Mouse (Mus musculus) kidney, postnatal 14 days (tissue): ENCODE measurements around the gene Trpv2.

Experiments used
- DNase-seq: peaks from one replicate; pipeline ENCODE4 v3.0.0; 2022; ENCODE audit warnings: mixed read lengths

The Trpv2 gene

DNA sequence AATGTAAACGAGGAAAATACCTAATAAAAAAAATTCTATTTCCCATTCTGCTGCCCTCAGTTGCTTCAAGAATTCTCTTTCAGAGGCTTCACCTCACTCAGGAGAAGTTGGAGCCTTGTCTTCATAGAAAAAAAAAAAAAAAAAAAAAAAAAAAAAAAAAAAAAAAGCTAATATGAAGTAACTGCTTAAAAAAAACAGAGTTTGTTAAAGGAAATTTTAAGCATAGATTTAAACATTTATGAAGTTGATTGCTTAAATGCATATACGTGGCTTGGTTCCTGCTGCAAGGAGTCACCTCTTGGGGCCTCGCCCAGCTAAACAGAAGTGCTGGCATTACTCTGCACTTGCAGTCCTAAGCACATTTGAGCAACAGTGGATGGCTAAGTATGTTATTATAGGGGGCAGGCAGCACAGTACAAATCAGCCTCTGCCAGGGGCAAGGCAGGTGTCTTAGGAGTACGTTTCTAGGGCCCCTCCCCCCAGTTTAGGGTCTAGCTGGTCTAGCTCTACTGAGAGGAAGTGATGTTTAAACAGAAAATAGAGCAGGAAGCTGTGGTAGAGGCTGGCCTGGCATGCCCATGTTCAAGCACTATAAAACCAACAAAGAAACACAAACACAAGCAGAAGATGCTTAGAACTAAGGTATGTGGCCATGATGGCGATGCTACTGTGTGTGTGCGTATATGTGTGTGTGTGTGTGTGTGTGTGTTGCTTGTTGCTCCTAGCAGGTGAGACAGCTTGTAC is at the start of gene Trpv2:
Gene Trpv2, plus strand, starts transcription at position 528 of the 744 bp plus-strand sequence.
- no peak for DNase-seq

DNA sequence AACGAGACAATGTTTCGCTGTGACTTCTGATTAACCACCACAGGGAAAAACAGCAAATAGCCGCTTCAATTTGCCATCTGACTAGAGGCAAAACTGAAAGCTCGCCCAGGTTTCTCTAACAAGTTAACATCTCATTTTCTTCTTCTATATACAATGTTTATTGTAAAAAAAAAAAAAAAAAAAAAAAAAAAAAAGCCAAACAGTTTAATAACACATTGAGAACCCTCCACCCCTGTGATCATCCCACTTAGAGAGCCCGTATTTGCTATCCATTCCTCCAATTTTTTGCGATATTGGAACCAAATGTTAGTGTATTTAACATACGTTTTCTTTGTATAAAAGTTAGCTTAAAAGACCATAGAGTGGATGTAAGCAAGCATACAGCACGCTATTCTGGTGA is 37.2 kb upstream of the Trpv2 start:
- no peak for DNase-seq

DNA sequence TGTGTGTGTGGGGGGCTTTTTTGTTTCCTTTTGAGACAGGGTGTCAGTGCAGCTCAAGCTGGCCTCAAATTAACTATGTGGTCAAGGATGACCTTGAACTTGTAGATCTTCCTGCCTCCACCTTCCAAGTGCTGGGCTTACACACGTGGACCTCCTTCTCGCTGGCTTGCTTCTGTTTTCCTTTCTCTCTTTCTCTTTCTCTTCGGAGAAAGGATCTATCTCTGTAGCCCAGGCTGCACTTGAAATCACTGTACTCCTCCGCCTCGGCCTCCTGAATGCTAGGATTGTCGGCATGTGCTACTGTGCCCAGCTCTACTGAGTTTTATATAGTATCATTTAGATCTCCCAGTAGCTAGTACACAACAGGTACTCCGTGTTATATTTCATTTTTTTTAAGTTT is 36.7 kb upstream of the Trpv2 start:
- DNase-seq = no peak

DNA sequence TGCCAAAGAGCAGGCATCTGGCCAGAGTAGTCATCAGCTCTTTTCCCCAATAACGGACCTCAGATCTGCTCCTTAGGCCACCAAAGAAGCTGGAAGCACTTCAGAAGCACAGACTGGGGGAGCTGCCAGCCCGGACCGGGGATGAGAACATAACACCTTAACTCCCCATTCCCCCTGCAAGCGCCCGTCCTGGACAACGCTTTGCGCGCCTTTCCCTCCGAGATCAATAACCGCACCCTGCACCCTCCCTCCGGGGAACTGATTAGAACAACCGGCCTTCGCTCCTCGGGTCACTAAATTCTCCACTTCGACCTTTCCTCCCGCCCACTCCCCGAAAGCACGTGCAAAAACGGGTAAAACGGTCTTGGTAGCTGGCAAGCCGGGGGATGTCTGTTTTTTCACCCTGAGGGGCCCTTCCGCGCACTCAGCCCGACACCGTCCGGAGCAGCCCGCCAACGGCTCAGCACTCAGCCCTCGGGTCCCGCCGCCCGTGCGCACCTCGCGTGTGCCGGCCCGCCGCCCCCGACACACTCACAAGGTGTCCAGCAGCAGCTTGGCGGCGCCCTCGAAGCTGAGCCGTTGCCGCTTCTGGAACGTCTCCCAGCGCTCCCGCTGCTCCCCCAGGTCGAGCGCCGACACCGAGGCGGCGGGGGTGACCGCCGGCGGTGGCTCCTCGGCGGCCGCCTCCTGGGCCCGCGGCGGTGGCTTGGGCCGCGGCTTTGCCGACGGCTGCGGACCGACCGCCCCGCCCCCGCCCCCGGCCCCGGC is 35.8 kb upstream of the Trpv2 start:
- peak; percentile 68 for DNase-seq

DNA sequence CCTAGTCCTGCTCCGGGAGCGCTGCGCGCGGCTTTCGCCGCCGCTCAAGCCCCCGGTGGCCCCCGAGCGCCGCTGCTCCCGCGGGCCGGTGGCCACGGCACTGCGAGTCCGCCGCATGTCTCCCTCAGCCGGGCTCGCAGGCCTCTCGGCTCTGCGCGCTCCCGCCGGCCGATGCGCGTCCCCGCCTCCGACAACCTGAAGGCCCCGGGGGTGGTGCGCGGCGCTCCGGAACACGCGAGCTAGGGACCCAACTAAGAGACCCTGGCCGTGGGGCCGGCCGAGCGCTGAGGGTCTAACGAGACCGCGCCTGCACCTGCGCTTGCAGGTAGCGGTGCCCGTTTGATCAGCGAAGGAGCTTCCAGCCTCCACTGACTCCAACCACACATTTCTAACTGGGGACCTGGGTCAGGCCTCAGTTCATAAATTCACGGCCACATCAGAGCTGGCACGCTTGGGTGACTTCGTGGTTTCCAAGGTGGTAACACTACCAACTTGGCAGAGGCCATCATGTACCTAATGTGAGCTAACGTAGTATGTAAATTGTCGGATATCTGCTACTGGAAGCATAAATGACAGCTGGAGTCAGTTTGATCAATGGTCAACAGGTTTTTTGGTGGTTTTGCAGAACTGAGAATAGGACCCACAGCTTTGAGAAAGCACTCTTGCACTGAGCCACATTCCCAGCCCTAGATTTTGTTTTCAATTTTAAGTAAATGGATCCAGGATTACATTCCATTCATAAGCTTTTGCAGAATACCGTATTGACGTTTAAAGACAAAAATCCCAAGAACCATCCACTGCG is 35.0 kb upstream of the Trpv2 start, which contains the start of gene Cenpv:
Gene Cenpv, minus strand, starts transcription at position 173 of the 802 bp plus-strand sequence.
- DNase-seq = peak; percentile 85

DNA sequence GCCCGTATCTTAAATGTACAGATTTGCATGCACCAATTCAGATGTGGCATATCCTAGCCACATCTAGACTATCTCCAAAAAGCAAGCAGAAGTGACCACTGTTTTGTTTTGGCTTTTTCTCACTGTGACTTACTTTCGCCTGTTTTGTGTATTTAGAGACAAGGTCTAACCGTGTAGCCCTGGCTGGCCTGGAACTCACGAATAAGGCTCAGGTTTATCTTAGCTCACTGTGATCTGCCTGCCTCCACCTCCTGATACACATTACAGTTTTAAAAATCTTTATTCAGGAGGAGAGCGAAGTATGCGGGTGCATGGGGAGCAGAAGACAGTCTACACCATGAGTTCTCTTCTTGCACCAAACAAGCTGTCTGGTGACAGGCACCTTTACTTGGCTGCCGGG is 34.1 kb upstream of the Trpv2 start:
- no peak for DNase-seq

DNA sequence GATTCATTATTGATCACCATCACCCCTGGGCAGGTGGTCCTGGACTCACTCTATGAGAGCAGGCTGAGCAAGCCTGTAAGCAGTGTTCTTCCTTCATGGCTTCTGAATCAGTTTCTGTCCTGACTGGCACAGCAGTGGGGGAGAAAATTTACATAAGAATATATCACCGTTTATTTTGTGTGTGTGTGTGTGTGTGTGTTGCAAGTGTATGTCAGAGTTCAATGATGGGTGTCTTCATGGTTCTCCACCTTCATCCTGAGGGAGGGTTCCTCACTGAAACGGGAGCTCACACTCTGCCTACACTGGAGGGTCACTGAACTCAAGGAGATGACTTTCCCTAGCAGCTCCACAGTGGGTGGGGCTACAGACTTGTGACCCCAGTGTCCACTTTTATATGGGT is 33.3 kb upstream of the Trpv2 start:
- no peak for DNase-seq

DNA sequence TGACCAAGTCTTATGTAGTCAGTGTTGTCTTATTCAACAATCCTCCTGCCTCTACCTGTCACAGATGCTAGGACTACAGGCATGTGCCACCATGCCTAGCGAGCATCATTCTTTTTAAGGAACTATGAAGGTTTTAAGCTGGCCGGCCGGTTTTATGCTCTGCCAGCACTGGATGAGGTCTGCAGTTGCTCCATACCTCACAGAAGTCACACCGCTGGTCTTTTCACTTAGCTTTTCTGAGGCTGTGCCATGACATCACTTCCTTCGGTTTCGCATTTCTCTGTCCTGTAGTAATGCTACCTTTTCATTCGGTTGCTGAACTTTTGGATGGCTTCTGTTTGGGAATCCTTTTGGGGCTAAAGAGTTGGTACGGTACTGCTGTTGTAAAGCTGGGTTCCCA is 32.7 kb upstream of the Trpv2 start:
- no peak for DNase-seq

DNA sequence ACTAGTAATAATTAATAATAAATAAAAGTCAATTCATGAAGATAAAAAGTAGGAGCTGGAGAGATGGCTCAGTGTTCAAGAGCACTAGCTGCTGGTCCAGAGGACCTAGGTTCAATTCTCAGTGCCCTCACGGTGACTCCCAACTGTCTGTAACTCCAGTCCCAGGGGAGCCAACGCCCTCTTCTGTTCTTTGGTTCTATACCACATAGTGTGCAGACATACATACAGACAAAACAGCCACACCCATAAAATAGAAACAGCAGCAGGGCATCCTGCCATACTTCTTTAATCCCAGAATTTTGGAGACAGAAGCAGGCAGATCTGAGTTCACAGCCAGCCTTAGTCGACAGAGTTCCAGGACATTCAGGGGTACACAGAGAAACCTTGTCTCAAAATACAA is 30.3 kb upstream of the Trpv2 start:
- no peak for DNase-seq

DNA sequence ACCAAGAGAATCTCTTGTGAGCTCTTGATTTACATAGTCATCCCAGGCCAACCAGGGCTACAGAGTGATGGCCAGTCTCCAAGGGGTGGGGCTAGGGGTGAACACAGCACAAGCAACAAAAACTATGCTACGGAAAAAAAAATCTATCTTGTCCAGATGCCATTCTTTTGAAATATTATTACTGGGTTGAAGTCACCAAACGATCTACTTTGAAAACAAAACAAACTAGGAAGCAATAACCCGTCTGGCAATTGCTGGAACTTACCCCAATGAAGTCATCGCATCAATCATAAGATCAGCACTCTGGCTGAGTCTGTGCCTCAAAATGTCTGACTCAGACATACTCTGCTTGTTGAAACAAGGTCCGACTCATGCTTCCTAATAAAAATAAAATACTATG is 24.5 kb upstream of the Trpv2 start:
- peak; percentile 83 for DNase-seq

DNA sequence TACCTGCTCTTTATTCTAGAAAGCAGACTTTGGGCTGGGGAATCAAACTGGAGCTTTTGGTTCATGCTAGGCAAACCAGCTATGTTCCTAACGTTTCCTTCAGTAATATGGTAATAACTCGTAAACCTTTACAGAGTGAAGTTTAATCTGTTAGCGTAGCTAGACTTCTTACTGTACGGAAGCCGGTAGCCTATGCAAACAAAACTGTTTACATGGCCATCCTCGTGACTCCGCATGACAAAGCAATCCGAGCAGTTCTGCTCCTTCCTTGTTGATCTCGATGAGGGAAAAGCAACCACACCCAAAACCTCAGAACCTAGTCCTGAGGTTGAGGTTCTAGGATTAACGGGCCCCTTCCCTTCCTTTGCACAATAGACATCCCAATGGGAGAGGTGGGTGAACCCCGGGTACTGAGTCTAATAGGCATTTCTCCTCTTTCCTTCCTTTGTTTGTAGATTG is 24.0 kb upstream of the Trpv2 start:
- peak; percentile 66 for DNase-seq

DNA sequence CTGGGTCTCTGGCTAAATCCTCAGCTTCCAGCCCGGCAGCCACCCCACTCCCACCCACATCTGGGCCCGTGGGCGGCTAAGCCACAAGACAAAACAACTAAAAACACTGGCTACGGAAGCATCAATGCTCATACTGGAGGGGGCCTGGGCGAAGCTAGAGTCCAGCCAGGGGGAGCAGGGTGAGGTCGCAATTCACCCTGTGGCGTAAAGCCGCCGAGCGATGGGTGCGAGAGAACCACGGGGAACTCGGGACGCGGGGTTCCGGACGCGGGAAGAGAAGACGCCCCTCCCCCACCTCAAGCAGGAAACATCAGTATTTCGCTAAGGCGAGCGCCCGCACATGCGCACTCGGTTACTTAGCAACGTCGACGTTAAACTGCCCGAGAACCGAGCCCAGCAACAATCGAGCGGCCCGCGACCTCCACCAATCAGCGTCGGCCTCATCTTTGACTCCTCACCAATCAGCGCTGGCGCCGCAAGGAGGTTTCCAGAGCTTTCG is 23.5 kb upstream of the Trpv2 start, which contains the start of gene Ubb:
Gene Ubb, plus strand, starts transcription at position 445 of the 499 bp plus-strand sequence.
- peak; percentile 100 for DNase-seq

DNA sequence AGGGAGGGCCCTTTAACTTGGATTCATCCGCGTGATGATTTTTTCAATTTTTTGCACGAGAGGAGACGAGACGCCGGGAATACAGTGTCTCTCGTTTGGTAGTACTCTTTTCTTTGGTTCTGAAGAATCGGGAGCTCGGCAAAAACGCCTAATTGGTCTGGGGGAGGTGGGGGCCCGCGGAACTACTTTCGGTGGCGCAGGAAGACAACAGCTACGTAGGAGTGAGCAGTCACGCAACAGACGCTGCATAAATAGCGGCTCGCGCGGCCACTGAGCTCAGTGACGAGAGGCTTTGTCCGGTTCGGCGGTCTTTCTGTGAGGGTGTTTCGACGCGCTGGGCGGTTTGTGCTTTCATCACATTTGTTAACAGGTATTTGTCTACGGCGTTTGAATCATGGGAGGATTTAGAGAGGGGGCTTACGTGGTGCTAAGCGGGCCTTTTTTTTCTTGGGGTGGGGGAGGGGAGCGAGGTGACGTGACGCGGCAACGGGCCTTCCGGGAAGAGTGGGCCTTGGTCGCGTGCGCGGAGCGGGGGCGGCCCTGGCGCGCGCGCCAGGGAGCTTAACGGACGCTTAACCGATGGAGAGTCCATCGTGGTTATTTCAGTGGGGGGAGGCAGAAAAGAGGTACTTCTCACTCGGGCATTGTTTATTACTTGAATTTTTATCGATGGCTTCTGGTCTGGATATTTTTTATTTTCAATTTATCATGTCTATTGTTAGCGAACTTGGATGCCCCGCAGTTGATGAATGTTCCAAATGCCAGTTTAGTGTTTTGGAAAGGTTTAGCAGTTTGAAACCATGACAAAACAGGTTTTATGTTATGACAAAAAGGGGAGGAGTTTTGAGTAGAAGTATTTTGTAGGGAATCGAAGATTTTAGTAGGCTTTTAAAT is 22.8 kb upstream of the Trpv2 start:
- peak; percentile 94 for DNase-seq

DNA sequence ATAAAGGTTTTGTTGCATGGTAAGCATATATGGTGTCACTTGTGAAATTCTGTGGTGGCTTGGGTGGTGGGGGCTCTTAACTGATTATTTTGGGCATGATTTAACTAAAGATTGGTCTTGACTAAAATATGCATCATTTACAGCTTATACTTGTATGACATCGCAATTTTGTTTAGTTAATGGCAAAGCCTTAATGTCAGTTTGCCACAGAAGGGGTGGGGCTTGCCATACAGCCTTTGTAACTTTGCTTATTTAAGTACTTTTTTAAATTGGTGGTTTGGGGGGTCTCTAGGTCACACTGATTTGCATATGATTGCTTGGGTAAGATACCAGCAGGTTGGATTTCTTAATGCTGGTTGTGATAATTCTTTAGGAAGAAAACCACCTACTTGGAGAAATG is 21.1 kb upstream of the Trpv2 start:
- DNase-seq = no peak

DNA sequence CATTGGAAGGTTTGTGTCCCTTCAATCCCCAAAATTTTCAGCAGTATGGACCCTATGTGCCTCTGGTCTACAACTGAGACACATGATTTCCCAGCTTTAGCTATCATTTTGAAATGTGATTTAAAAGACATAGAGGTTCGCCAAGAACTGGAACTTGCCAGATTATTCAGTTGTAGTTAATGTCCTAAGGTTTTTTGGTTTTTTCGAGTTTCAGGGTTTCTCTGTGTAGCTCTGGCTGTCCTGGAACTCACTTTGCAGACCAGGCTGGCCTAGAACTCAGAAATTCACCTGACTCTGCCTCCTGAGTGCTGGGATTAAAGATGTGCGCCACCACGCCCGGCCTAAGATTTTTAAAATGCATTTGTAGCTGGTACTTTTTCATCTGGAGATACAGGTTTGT is 20.7 kb upstream of the Trpv2 start:
- DNase-seq = no peak

DNA sequence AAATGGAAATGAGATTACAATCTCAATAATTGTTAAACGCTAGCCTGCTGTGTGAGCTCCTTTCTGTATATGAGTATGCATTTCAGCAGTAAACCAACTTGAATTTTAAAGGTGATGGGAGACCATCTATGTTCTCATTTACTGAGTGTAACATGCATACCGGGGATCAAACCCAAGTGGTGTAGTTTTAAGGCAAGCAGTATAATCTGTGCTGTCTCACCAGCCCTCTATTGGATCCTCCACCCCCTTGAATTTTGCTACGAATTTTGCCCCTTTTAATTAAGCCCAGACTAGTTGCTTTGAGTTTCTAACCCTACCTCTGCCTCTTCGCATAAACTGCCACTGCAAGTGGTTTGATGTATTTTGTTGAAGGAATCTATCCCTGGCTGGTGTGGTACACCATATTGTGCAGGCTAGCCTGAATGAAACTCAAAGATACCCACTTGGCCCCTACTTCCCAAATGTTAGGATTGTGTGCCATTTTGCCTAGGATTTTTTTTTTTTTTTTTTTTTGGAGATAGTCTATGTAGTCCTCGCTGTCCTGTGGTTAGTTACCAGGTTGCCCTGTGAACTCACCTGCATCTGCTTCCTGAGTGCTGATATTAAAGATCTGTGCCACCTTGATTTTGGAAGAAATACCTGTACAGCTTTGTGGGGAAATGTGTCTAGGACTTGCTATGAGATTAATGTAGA is 20.0 kb upstream of the Trpv2 start:
- no peak for DNase-seq

DNA sequence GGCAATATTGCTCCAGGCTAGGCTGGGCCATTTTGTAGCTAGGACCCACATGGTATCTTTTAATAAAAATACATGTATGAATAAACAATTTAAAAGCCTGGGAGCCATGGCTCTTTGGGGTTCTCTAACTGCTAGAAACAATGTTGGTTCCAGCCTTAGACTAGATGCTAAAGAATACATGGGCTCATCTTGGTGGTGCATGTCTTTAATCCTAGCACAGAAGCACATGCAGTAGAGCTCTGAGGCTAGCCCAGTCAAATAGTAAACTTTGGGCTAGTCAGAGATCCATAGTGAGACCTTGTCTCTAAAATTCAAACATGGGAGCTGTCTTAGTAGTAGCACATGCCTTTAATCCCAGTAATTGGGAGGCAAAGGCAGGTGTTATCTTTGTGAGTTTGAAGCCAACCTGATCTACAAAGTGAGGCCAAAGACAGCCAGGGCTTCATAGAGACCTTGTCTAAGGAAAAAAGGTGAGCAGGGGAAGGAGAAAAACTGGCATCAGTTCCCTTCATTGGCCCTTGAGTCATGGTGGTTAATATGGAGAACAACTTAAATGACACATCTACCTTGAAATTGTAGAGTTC is 19.3 kb upstream of the Trpv2 start:
- no peak for DNase-seq

DNA sequence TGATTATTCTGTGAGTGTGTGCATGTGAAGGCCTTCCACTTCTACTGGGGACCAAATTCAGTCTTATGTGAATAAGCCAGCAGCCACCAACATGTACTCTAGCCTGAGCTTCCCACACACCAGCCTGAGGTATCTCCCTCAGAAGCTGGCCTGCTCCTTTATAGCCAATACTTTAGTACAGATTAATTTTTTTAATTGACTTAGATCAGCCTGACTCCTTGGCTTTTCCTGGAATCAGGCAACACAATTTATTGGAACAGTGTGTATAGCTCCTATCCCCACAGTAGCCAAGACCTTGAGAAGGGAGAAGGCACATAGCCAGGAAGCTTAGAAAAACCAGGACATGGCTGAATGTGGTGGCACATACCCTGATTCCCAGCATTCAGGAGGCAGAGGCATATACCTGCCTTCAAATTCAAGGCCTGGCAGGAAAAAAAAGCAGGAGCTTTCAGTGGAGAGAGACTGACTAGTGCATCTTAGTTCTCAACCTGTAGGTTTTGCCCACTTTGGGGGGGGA is 18.3 kb upstream of the Trpv2 start:
- peak; percentile 18 for DNase-seq

DNA sequence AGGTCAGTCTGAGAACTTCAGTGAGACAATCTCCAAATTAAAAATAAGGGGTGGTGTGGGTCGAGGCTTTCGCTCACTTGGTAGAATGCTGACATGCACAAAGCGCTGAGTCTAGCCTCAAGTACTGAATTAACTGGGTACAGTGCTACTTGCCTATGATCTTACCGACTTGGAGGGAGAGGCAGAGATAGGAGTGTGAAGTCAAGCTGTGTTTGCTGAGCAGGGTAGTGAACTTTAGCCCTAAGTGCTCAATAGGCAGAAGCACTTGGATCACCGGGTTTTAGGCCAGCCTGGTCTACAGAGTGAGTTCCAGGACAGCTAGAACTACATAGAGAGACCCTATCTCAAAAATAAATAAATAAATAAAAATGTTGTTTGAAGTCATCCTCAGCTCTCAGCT is 17.1 kb upstream of the Trpv2 start:
- DNase-seq = peak; percentile 58

DNA sequence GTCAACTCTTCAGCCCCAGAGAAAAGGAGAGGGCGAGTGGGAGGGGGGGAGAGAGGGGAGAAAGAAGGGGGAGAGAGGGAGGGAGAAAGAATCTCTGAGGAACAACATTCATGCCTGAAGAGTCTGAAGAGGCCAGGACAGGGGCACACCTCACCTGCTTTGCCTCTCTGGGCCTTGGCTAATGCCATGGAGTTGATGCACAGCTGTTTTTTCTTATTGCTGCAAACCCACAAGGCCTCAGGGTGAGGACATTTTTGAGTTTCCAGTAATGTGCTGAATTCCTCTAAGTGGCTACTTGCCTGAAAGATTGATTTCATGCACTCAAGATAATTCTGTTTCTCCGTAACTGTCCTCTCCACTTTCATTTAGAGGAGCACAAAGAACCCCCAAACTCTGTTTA is 16.1 kb upstream of the Trpv2 start:
- DNase-seq = no peak
